In genomic region chr5:64601832-64602231, GRCm38 (mm10) we compare ENCODE assay signal across 20 mouse cellular contexts.
DNase-seq lines count a peak whose midpoint lies in the region; ATAC-seq lines count a peak whose summit lies in the region.
"Had no signal": no experiment of that assay in that cellular context is flagged by ENCODE, and none has a peak within 500 bp of the region (broad histone marks: within the 10 kb centered on the region; RNA-seq: fewer than 3 reads in every experiment).

No protein-coding gene starts in this region.

- no peaks in the 10 kb centered on the region for H3K9me3 ChIP-seq in heart, embryonic 12.5 days (replicated peaks)
- no peaks in the 10 kb centered on the region for H3K9me3 ChIP-seq in embryonic facial prominence, embryonic 12.5 days
- no peaks in the 10 kb centered on the region for H3K9me3 ChIP-seq in liver, embryonic 16.5 days (replicated peaks; ENCODE audit: control insufficient read depth, low read length)
- H3K9me3 ChIP-seq: embryonic facial prominence, embryonic 15.5 days; forebrain, embryonic 13.5 days; limb, embryonic 13.5 days; midbrain, embryonic 15.5 days had no signal

- H3K36me3 ChIP-seq in heart, embryonic 12.5 days = no peaks in the 10 kb centered on the region
- no peaks in the 10 kb centered on the region for H3K36me3 ChIP-seq in embryonic facial prominence, embryonic 12.5 days
- no peaks in the 10 kb centered on the region for H3K36me3 ChIP-seq in liver, embryonic 16.5 days (ENCODE audit: control insufficient read depth, insufficient read depth)
- H3K36me3 ChIP-seq: embryonic facial prominence, embryonic 15.5 days; limb, embryonic 13.5 days; midbrain, embryonic 15.5 days had no signal

- DNase-seq in heart, postnatal 4 days = no peak
- peak; percentile 12 for DNase-seq in left cerebral cortex, adult 11 months (ENCODE audit: low spot score)
- no peak for DNase-seq in left cerebral cortex, adult 8-10 months (ENCODE audit: low spot score in 2 of 2)
- no peak for DNase-seq in ovary, postnatal 14 days (ENCODE audit: low spot score)
- no peak for DNase-seq in right cerebral cortex, postnatal 4 days
- DNase-seq: adrenal gland, postnatal 25 days; B cell, adult 2 months; cerebellum, adult 2 months; heart, postnatal 10 days had no signal

- no peak for ATAC-seq in heart, embryonic 12.5 days (ENCODE audit: insufficient number of reproducible peaks, low FRiP score)
- ATAC-seq in embryonic facial prominence, embryonic 12.5 days (ENCODE audit: insufficient number of reproducible peaks, insufficient read depth, low FRiP score, low TSS enrichment) = no peak
- no peak for ATAC-seq in liver, embryonic 16.5 days (ENCODE audit: low read depth)
- ATAC-seq: activated CD4-positive, CD25-positive, alpha-beta regulatory T cell, adult 4 months; forebrain, embryonic 13.5 days; hindbrain, embryonic 16.5 days; intestine, postnatal 0 days; midbrain, embryonic 15.5 days; Patski had no signal

- WGBS in heart, embryonic 12.5 days = 66% methylated on average over 5 of the region's 5 CpGs
- 77% methylated on average over 5 of the region's 5 CpGs for WGBS in embryonic facial prominence, embryonic 12.5 days
- WGBS in liver, embryonic 16.5 days (ENCODE audit: insufficient replicate concordance) = 55% methylated on average over 5 of the region's 5 CpGs

- H3K27me3 ChIP-seq in heart, embryonic 12.5 days (replicated peaks) = no peaks in the 10 kb centered on the region
- no peaks in the 10 kb centered on the region for H3K27me3 ChIP-seq in embryonic facial prominence, embryonic 12.5 days
- no peaks in the 10 kb centered on the region for H3K27me3 ChIP-seq in liver, embryonic 16.5 days (ENCODE audit: control insufficient read depth, insufficient read depth, low read depth, low read length)
- H3K27me3 ChIP-seq: embryonic facial prominence, embryonic 15.5 days; forebrain, embryonic 13.5 days; limb, embryonic 13.5 days; midbrain, embryonic 15.5 days; Patski had no signal

- H3K27ac ChIP-seq in heart, embryonic 12.5 days (ENCODE audit: poor library complexity, severe bottlenecking) = peak overlapping the region; percentile 31; the same call in 1 of the 2 replicates
- H3K27ac ChIP-seq in embryonic facial prominence, embryonic 12.5 days = peak overlapping the region; percentile 17; the same call in 1 of the 2 replicates
- peak overlapping the region; percentile 61 for H3K27ac ChIP-seq in liver, embryonic 16.5 days (ENCODE audit: low read length)
- H3K27ac ChIP-seq: embryonic facial prominence, embryonic 15.5 days; forebrain, embryonic 13.5 days; limb, embryonic 13.5 days; midbrain, embryonic 15.5 days had no signal

- no peak overlapping the region for H3K4me3 ChIP-seq in heart, embryonic 12.5 days
- H3K4me3 ChIP-seq in embryonic facial prominence, embryonic 12.5 days = no peak overlapping the region
- H3K4me3 ChIP-seq in liver, embryonic 16.5 days (ENCODE audit: low read depth, low read length) = no peak overlapping the region
- H3K4me3 ChIP-seq: embryonic facial prominence, embryonic 15.5 days; forebrain, embryonic 13.5 days; limb, embryonic 13.5 days; midbrain, embryonic 15.5 days had no signal

- no peak overlapping the region for H3K9ac ChIP-seq in heart, embryonic 12.5 days
- H3K9ac ChIP-seq in embryonic facial prominence, embryonic 12.5 days = no peak overlapping the region
- H3K9ac ChIP-seq in liver, embryonic 16.5 days (ENCODE audit: low read depth, low read length) = peak overlapping the region; percentile 10; the same call in 1 of the 2 replicates
- H3K9ac ChIP-seq: embryonic facial prominence, embryonic 15.5 days; forebrain, embryonic 13.5 days; limb, embryonic 13.5 days; midbrain, embryonic 15.5 days had no signal

- peaks cover 33% of the 10 kb centered on the region for H3K4me1 ChIP-seq in heart, embryonic 12.5 days (replicated peaks)
- peaks cover 17% of the 10 kb centered on the region for H3K4me1 ChIP-seq in embryonic facial prominence, embryonic 12.5 days
- H3K4me1 ChIP-seq in liver, embryonic 16.5 days (ENCODE audit: control insufficient read depth, low read depth, low read length) = peaks cover 27% of the 10 kb centered on the region

- H3K4me2 ChIP-seq in heart, embryonic 12.5 days = no peak overlapping the region
- H3K4me2 ChIP-seq in embryonic facial prominence, embryonic 12.5 days (replicated peaks) = no peak overlapping the region
- no peak overlapping the region for H3K4me2 ChIP-seq in liver, embryonic 16.5 days (ENCODE audit: low read depth, low read length)
- H3K4me2 ChIP-seq: embryonic facial prominence, embryonic 15.5 days; forebrain, embryonic 13.5 days; limb, embryonic 13.5 days; midbrain, embryonic 15.5 days had no signal
